ENCODE assay signal across 27 mouse cellular contexts in the genomic region with DNA sequence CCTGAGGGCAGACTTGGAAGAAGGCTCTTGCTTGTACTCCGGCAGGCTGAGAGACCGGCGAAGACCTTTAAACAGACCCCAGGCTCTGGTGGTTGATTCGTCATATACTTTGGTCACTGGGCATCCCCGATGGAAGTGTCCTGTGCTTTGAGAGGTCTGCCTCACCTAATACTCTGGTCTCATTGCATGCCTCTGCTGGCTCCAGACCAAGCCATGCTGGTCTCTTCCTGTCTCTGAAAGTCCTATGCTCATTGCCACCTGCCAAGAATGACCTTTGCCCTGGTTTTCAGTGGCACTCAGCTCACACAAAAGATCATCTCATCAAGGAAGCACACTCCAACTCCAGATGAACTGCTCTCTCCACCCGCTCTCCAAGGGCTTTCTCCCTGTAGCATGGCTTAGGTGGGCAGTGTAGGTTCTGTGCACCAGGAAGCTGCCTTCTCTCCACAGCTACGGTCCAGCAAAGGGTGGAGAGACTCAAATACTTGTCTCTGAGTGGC.
DNase-seq lines count a peak whose midpoint lies in the region; ATAC-seq and TF ChIP-seq lines count a peak whose summit lies in the region.
"Had no signal": no experiment of that assay in that cellular context is flagged by ENCODE, and none has a peak within 500 bp of the region (broad histone marks: within the 10 kb centered on the region; RNA-seq: fewer than 3 reads in every experiment).

No protein-coding gene starts in this region.

- ATAC-seq in hindbrain, embryonic 14.5 days (ENCODE audit: low FRiP score), result no peak
- ATAC-seq in intestine, embryonic 14.5 days (replicated peaks; ENCODE audit: low FRiP score, low TSS enrichment, low read depth), result no peak
- no peak for ATAC-seq in intestine, postnatal 0 days
- ATAC-seq in midbrain, postnatal 0 days (ENCODE audit: low FRiP score), result no peak
- ATAC-seq in midbrain, embryonic 13.5 days, result no peak
- ATAC-seq: activated CD4-positive, CD25-positive, alpha-beta regulatory T cell, adult 4 months; forebrain, embryonic 13.5 days; forebrain, embryonic 16.5 days; inflammation-experienced regulatory T-cells, adult 6 months had no signal

- peak; percentile 69 to 75 for DNase-seq in cerebellum, postnatal 10 days
- DNase-seq in cerebellum, adult 11 months, result no peak
- no peak for DNase-seq in hindbrain, embryonic 10.5 days (ENCODE audit: low spot score)
- no peak for DNase-seq in hindbrain, embryonic 14.5 days (ENCODE audit: low spot score)
- DNase-seq in intestine, embryonic 14.5 days (ENCODE audit: low spot score), result peak; percentile 42
- DNase-seq in midbrain, postnatal 0 days (ENCODE audit: low spot score), result peak; percentile 42
- DNase-seq: adrenal gland, adult 8-10 months; adrenal gland, postnatal 25 days; cerebellum, adult 2 months; cerebellum, adult 9-11 months; embryo, embryonic 11 days; gastrocnemius, postnatal 10 days; gastrocnemius, postnatal 36 days; heart, adult 2 months; heart, postnatal 14 days; heart, postnatal 4 days; kidney, adult 11 months had no signal

- H3K36me3 ChIP-seq in hindbrain, embryonic 10.5 days, result no peaks in the 10 kb centered on the region
- H3K36me3 ChIP-seq in hindbrain, embryonic 14.5 days (replicated peaks; ENCODE audit: control insufficient read depth, insufficient read depth), result no peaks in the 10 kb centered on the region
- no peaks in the 10 kb centered on the region for H3K36me3 ChIP-seq in intestine, embryonic 14.5 days (ENCODE audit: control insufficient read depth, insufficient read depth, low read length)
- H3K36me3 ChIP-seq in intestine, postnatal 0 days (ENCODE audit: control insufficient read depth, insufficient read depth), result no peaks in the 10 kb centered on the region
- no peaks in the 10 kb centered on the region for H3K36me3 ChIP-seq in midbrain, postnatal 0 days (ENCODE audit: insufficient read depth, low read length)
- no peaks in the 10 kb centered on the region for H3K36me3 ChIP-seq in midbrain, embryonic 13.5 days
- H3K36me3 ChIP-seq: forebrain, embryonic 10.5 days; heart, embryonic 10.5 days; heart, embryonic 13.5 days; hindbrain, embryonic 15.5 days had no signal

- no peak overlapping the region for H3K4me3 ChIP-seq in hindbrain, embryonic 10.5 days
- H3K4me3 ChIP-seq in hindbrain, embryonic 14.5 days (replicated peaks; ENCODE audit: low read length), result no peak overlapping the region
- no peak overlapping the region for H3K4me3 ChIP-seq in intestine, embryonic 14.5 days (ENCODE audit: low read depth, low read length)
- no peak overlapping the region for H3K4me3 ChIP-seq in intestine, postnatal 0 days (ENCODE audit: low read depth, low read length)
- no peak overlapping the region for H3K4me3 ChIP-seq in midbrain, postnatal 0 days (ENCODE audit: low read depth, low read length)
- no peak overlapping the region for H3K4me3 ChIP-seq in midbrain, embryonic 13.5 days (replicated peaks)
- H3K4me3 ChIP-seq: forebrain, embryonic 10.5 days; forebrain, embryonic 13.5 days; heart, adult 2 months; heart, embryonic 10.5 days; heart, embryonic 13.5 days; hindbrain, embryonic 15.5 days had no signal

- H3K27ac ChIP-seq in hindbrain, embryonic 10.5 days, result 0 out of 2 replicates have a peak overlapping the region, but pooled peaks have one; percentile 17
- no peak overlapping the region for H3K27ac ChIP-seq in hindbrain, embryonic 14.5 days
- no peak overlapping the region for H3K27ac ChIP-seq in intestine, embryonic 14.5 days (ENCODE audit: low read depth)
- no peak overlapping the region for H3K27ac ChIP-seq in intestine, postnatal 0 days (ENCODE audit: low read depth, low read length)
- H3K27ac ChIP-seq in midbrain, postnatal 0 days (ENCODE audit: low read depth, low read length), result no peak overlapping the region
- no peak overlapping the region for H3K27ac ChIP-seq in midbrain, embryonic 13.5 days
- H3K27ac ChIP-seq: forebrain, embryonic 10.5 days; forebrain, embryonic 13.5 days; heart, adult 2 months; heart, embryonic 10.5 days; heart, embryonic 13.5 days; hindbrain, embryonic 15.5 days had no signal

- no peak overlapping the region for H3K4me2 ChIP-seq in hindbrain, embryonic 14.5 days (replicated peaks)
- no peak overlapping the region for H3K4me2 ChIP-seq in intestine, embryonic 14.5 days (ENCODE audit: low read length)
- H3K4me2 ChIP-seq in intestine, postnatal 0 days (replicated peaks; ENCODE audit: low read depth), result no peak overlapping the region
- H3K4me2 ChIP-seq in midbrain, postnatal 0 days (ENCODE audit: low read depth, low read length, poor library complexity, severe bottlenecking), result no peak overlapping the region
- no peak overlapping the region for H3K4me2 ChIP-seq in midbrain, embryonic 13.5 days (replicated peaks)
- H3K4me2 ChIP-seq: forebrain, embryonic 13.5 days; heart, embryonic 13.5 days; hindbrain, embryonic 15.5 days had no signal

- no peak overlapping the region for H3K9ac ChIP-seq in hindbrain, embryonic 14.5 days
- no peak overlapping the region for H3K9ac ChIP-seq in intestine, embryonic 14.5 days (ENCODE audit: low read length)
- H3K9ac ChIP-seq in intestine, postnatal 0 days (ENCODE audit: low read depth, low read length), result no peak overlapping the region
- H3K9ac ChIP-seq in midbrain, postnatal 0 days (replicated peaks; ENCODE audit: low read length, poor library complexity, severe bottlenecking), result no peak overlapping the region
- H3K9ac ChIP-seq in midbrain, embryonic 13.5 days (replicated peaks), result no peak overlapping the region
- H3K9ac ChIP-seq: forebrain, embryonic 13.5 days; heart, embryonic 13.5 days; hindbrain, embryonic 15.5 days had no signal

- 73% methylated on average over 7 of the region's 7 CpGs for WGBS in hindbrain, embryonic 10.5 days
- 77% methylated on average over 7 of the region's 7 CpGs for WGBS in hindbrain, embryonic 14.5 days
- 66% methylated on average over 7 of the region's 7 CpGs for WGBS in intestine, embryonic 14.5 days
- 75% methylated on average over 7 of the region's 7 CpGs for WGBS in intestine, postnatal 0 days
- WGBS in midbrain, postnatal 0 days, result 80% methylated on average over 7 of the region's 7 CpGs
- 83% methylated on average over 7 of the region's 7 CpGs for WGBS in midbrain, embryonic 13.5 days

- H3K9me3 ChIP-seq in hindbrain, embryonic 10.5 days, result no peaks in the 10 kb centered on the region
- H3K9me3 ChIP-seq in hindbrain, embryonic 14.5 days (ENCODE audit: control insufficient read depth, low read length), result no peaks in the 10 kb centered on the region
- H3K9me3 ChIP-seq in intestine, embryonic 14.5 days (ENCODE audit: control insufficient read depth, low read length), result no peaks in the 10 kb centered on the region
- no peaks in the 10 kb centered on the region for H3K9me3 ChIP-seq in intestine, postnatal 0 days (ENCODE audit: control insufficient read depth)
- no peaks in the 10 kb centered on the region for H3K9me3 ChIP-seq in midbrain, postnatal 0 days (ENCODE audit: low read length)
- no peaks in the 10 kb centered on the region for H3K9me3 ChIP-seq in midbrain, embryonic 13.5 days
- H3K9me3 ChIP-seq: forebrain, embryonic 10.5 days; forebrain, embryonic 13.5 days; heart, embryonic 10.5 days; heart, embryonic 13.5 days; hindbrain, embryonic 15.5 days had no signal

- peaks cover 72% of the 10 kb centered on the region for H3K27me3 ChIP-seq in hindbrain, embryonic 10.5 days (ENCODE audit: insufficient read depth, poor library complexity, severe bottlenecking)
- H3K27me3 ChIP-seq in hindbrain, embryonic 14.5 days (ENCODE audit: control insufficient read depth, insufficient read depth, low read length), result 0 out of 2 replicates have a peak, but pooled peaks cover 3% of the 10 kb centered on the region
- H3K27me3 ChIP-seq in intestine, embryonic 14.5 days (replicated peaks; ENCODE audit: control insufficient read depth, insufficient read depth, low read length), result no peaks in the 10 kb centered on the region
- no peaks in the 10 kb centered on the region for H3K27me3 ChIP-seq in intestine, postnatal 0 days (replicated peaks; ENCODE audit: control insufficient read depth, insufficient read depth, low read length)
- 0 out of 2 replicates have a peak, but pooled peaks cover 4% of the 10 kb centered on the region for H3K27me3 ChIP-seq in midbrain, postnatal 0 days (ENCODE audit: insufficient read depth, low read length)
- peaks cover 63% of the 10 kb centered on the region for H3K27me3 ChIP-seq in midbrain, embryonic 13.5 days

- peaks cover 38% of the 10 kb centered on the region for H3K4me1 ChIP-seq in hindbrain, embryonic 10.5 days (replicated peaks)
- no peaks in the 10 kb centered on the region for H3K4me1 ChIP-seq in hindbrain, embryonic 14.5 days (replicated peaks; ENCODE audit: control insufficient read depth, insufficient read depth, low read length)
- no peaks in the 10 kb centered on the region for H3K4me1 ChIP-seq in intestine, embryonic 14.5 days (replicated peaks; ENCODE audit: control insufficient read depth, insufficient read depth, low read length)
- H3K4me1 ChIP-seq in intestine, postnatal 0 days (replicated peaks; ENCODE audit: control insufficient read depth, insufficient read depth, low read length), result no peaks in the 10 kb centered on the region
- H3K4me1 ChIP-seq in midbrain, postnatal 0 days (ENCODE audit: insufficient read depth, low read length), result no peaks in the 10 kb centered on the region
- H3K4me1 ChIP-seq in midbrain, embryonic 13.5 days (replicated peaks), result 0 out of 2 replicates have a peak, but pooled peaks cover 7% of the 10 kb centered on the region

- TF ChIP-seq CTCF in intestine, postnatal 0 days (IDR thresholded peaks at IDR 0.05; ENCODE audit: low read depth), result no peak
- TF ChIP-seq CTCF in midbrain, postnatal 0 days (IDR thresholded peaks at IDR 0.05), result no peak

Comparison
In these comparisons a context has a peak if more than half of its experiments do, and no peak if none do; other contexts are left out.
1. DNase-seq: peak in cerebellum, postnatal 10 days (2 of 2), intestine, embryonic 14.5 days (single experiment) and midbrain, postnatal 0 days (single experiment); none in cerebellum, adult 11 months (single experiment), hindbrain, embryonic 10.5 days (single experiment) and hindbrain, embryonic 14.5 days (single experiment).